Mouse (Mus musculus) CH12.LX (cell line): Measurements from ENCODE around the gene Psmc3ip. TPM values are rescaled to one million over a fixed set of nuclear protein-coding genes. Genes with fewer than 3 reads are reported as not detected.

ENCODE experiments used
- DNase-seq: peaks from one replicate; pipeline ENCODE4 v3.0.0-alpha.2; 2013; ENCODE audit errors: extremely low read depth
- H3K27ac ChIP-seq: 2 replicates; pipeline ENCODE4 v1.5.1; 2012; ENCODE audit warnings: low read depth, mild to moderate bottlenecking, control low read depth, moderate library complexity; ENCODE audit not compliant: insufficient read depth
- H3K27me3 ChIP-seq: replicated peaks from 2 replicates; pipeline ENCODE3; 2012; ENCODE audit warnings: inconsistent platforms
- H3K36me3 ChIP-seq, 2 experiments: replicated peaks in 1 of 2; 2 replicates each; pipeline versions ENCODE3 to v1.6.1; 2012; ENCODE audit warnings: inconsistent platforms in 1 of 2, low read length in 1 of 2, mild to moderate bottlenecking in 1 of 2, mixed read lengths in 1 of 2, moderate library complexity in 1 of 2; ENCODE audit not compliant: control insufficient read depth in 1 of 2, insufficient read depth in 1 of 2
- H3K4me1 ChIP-seq, 2 experiments: 2 replicates each; pipeline ENCODE4 v1.6.1; 2012; ENCODE audit warnings: inconsistent platforms in 1 of 2, moderate library complexity in 1 of 2; ENCODE audit not compliant: insufficient read depth in 2 of 2, control insufficient read depth in 1 of 2
- H3K4me2 ChIP-seq: 2 replicates; pipeline ENCODE4 v1.6.1; 2012; ENCODE audit warnings: low read depth, mild to moderate bottlenecking, control low read depth; ENCODE audit not compliant: poor library complexity, insufficient read depth, severe bottlenecking
- H3K4me3 ChIP-seq, 3 experiments: fragments of 150-350 bp in 1 of 3; sonication (generic) in 1 of 3; replicated peaks in 1 of 3; 2 replicates each; pipeline versions ENCODE3 to v1.5.1; 2011 to 2012; ENCODE audit warnings: low read depth in 2 of 3, low read length in 2 of 3, mild to moderate bottlenecking in 2 of 3, moderate library complexity in 2 of 3, control low read depth in 1 of 3, improper control_type of control experiment in 1 of 3, inconsistent platforms in 1 of 3, mixed read lengths in 1 of 3; ENCODE audit not compliant: poor library complexity in 1 of 3
- H3K79me2 ChIP-seq: replicated peaks from 2 replicates; pipeline ENCODE4 v1.6.1; 2012; ENCODE audit warnings: mild to moderate bottlenecking, moderate library complexity; ENCODE audit not compliant: control insufficient read depth, poor library complexity, insufficient read depth, severe bottlenecking; ENCODE audit errors: extremely low read depth
- H3K9ac ChIP-seq: 2 replicates; pipeline ENCODE4 v1.6.1; 2012; ENCODE audit warnings: low read depth, mild to moderate bottlenecking, control low read depth, moderate library complexity; ENCODE audit not compliant: insufficient read depth
- H3K9me3 ChIP-seq: replicated peaks from 2 replicates; pipeline ENCODE3; 2012; ENCODE audit warnings: low read length, inconsistent platforms, mixed read lengths
- BHLHE40 ChIP-seq: IDR thresholded peaks from 2 replicates; pipeline ENCODE4 v1.6.1; 2011; ENCODE audit warnings: mild to moderate bottlenecking, low read depth, low read length, improper control_type of control experiment
- CHD2 ChIP-seq: IDR thresholded peaks from 2 replicates; pipeline ENCODE4 v1.6.1; 2011; ENCODE audit warnings: low read length, improper control_type of control experiment
- E2F4 ChIP-seq: IDR thresholded peaks from 2 replicates; pipeline ENCODE4 v1.6.1; 2011; ENCODE audit warnings: low read depth, low read length, improper control_type of control experiment; ENCODE audit not compliant: insufficient replicate concordance
- GABPA ChIP-seq: IDR thresholded peaks from 2 replicates; pipeline ENCODE4 v1.6.1; 2012; ENCODE audit warnings: low read depth, low read length, improper control_type of control experiment, inconsistent platforms; ENCODE audit not compliant: insufficient replicate concordance
- JUND ChIP-seq: conservative IDR thresholded peaks from 2 replicates; pipeline ENCODE4 v1.6.1; 2011; ENCODE audit warnings: low read depth, low read length, improper control_type of control experiment
- MAFK ChIP-seq: IDR thresholded peaks from 2 replicates; pipeline ENCODE4 v1.6.1; 2011; ENCODE audit warnings: low read length, improper control_type of control experiment; ENCODE audit not compliant: insufficient replicate concordance
- MAZ ChIP-seq: IDR thresholded peaks from 2 replicates; pipeline ENCODE4 v1.6.1; 2012; ENCODE audit warnings: low read depth, mild to moderate bottlenecking, inconsistent platforms, low read length, improper control_type of control experiment, moderate library complexity
- MXI1 ChIP-seq: IDR thresholded peaks from 2 replicates; pipeline ENCODE4 v1.6.1; 2011; ENCODE audit warnings: mild to moderate bottlenecking, low read depth, low read length, improper control_type of control experiment
- MYC ChIP-seq: IDR thresholded peaks from 2 replicates; pipeline ENCODE4 v1.6.1; 2011; ENCODE audit warnings: low read depth, mild to moderate bottlenecking, improper control_type of control experiment, low read length
- NELFE ChIP-seq: IDR thresholded peaks from 2 replicates; pipeline ENCODE4 v1.6.1; 2011; ENCODE audit warnings: low read depth, low read length, improper control_type of control experiment
- NRF1 ChIP-seq: IDR thresholded peaks from 2 replicates; pipeline ENCODE4 v1.6.1; 2014; ENCODE audit warnings: low read depth, mild to moderate bottlenecking, inconsistent platforms, low read length, improper control_type of control experiment, moderate library complexity
- POLR2A ChIP-seq: IDR thresholded peaks from 2 replicates; pipeline ENCODE4 v1.6.1; 2011; ENCODE audit warnings: low read depth, mild to moderate bottlenecking, improper control_type of control experiment, low read length
- RCOR1 ChIP-seq: conservative IDR thresholded peaks from 2 replicates; pipeline ENCODE4 v1.6.1; 2012; ENCODE audit warnings: low read depth, mild to moderate bottlenecking, inconsistent platforms, low read length, improper control_type of control experiment
- SIN3A ChIP-seq: IDR thresholded peaks from 2 replicates; pipeline ENCODE4 v1.6.1; 2012; ENCODE audit warnings: low read length, improper control_type of control experiment, inconsistent platforms
- USF1 ChIP-seq: IDR thresholded peaks from 2 replicates; pipeline ENCODE4 v1.6.1; 2014; ENCODE audit warnings: low read depth, mild to moderate bottlenecking, inconsistent platforms, low read length, improper control_type of control experiment
- ZKSCAN1 ChIP-seq: IDR thresholded peaks from 2 replicates; pipeline ENCODE4 v1.6.1; 2012; ENCODE audit warnings: low read depth, inconsistent platforms, low read length, improper control_type of control experiment, borderline replicate concordance
- ZMIZ1 ChIP-seq: IDR thresholded peaks from 2 replicates; pipeline ENCODE4 v1.6.1; 2012; ENCODE audit warnings: low read depth, mild to moderate bottlenecking, inconsistent platforms, low read length, improper control_type of control experiment
- ZNF384 ChIP-seq: IDR thresholded peaks from 2 replicates; pipeline ENCODE4 v1.6.1; 2012; ENCODE audit warnings: low read depth, low read length, improper control_type of control experiment, inconsistent platforms
- dilution Hi-C: fragments of 300-500 bp; cut with MboI; formaldehyde crosslinking; loops from 2 replicates; pipeline ENCODE4 v1.14.3; 2020; ENCODE audit warnings: low sequenced_read_pairs; ENCODE audit not compliant: extremely low pct_unique_long_range_greater_than_20kb, extremely low pct_ligation_motif_present
- in situ Hi-C: fragments of 300-500 bp; cut with MboI; formaldehyde crosslinking; loops from 3 replicates; pipeline ENCODE4 v1.14.3; 2019; ENCODE audit warnings: low sequenced_read_pairs, low pct_ligation_motif_present, low pct_unique_long_range_greater_than_20kb, mixed read lengths
- polyA plus RNA-seq: library from polyadenylated mRNA; unstranded; fragments of >175 nt; gene quantifications from 2 replicates; pipeline ENCODE4 v1.2.1, GENCODE M21; 2012; ENCODE audit warnings: low read depth; ENCODE audit not compliant: insufficient read length
- total RNA-seq, 2 experiments: library from RNA; depleted of rRNA; stranded (reverse); fragments of 300-350 nt in 1 of 2; fragments of >200 nt in 1 of 2; gene quantifications; 2 replicates each; pipeline ENCODE4 v1.2.3; 2012 to 2014

Gene Psmc3ip
- total and polyA plus RNA-seq, 3 experiments: 63.7 to 89.9 (median 85.9) TPM

GRCm38 (mm10) chr11:101138536-101139181 is 43.4 kb upstream of the Psmc3ip start:
- H3K36me3 ChIP-seq: no peaks in the 10 kb centered on the region
- H3K4me2 ChIP-seq: no peak overlapping the region
- H3K27me3 ChIP-seq: no peaks in the 10 kb centered on the region
- no peaks in the 10 kb centered on the region for H3K79me2 ChIP-seq
- H3K9ac ChIP-seq: no peak overlapping the region
- in situ Hi-C loops: loop anchor here (5.0 kb wide), 1 partner anchor 34 kb away; the partner anchor contains the start of genes Cntnap1 and Plekhh3
- DNase-seq: no peak
- peaks cover 5 to 19% of the 10 kb centered on the region in 2 experiments; a peak in 3 of 4 replicates for H3K4me1 ChIP-seq
- no peak for TF ChIP-seq USF1
- TF ChIP-seq NRF1: no peak
- no peak for TF ChIP-seq BHLHE40
- no peak for TF ChIP-seq GABPA
- no peak for TF ChIP-seq MAZ
- TF ChIP-seq JUND: no peak
- no peak for TF ChIP-seq RCOR1
- no peak for TF ChIP-seq E2F4
- TF ChIP-seq MYC: no peak
- TF ChIP-seq ZNF384: no peak
- TF ChIP-seq ZKSCAN1: no peak
- TF ChIP-seq CHD2: no peak
- TF ChIP-seq SIN3A: no peak
- no peak for TF ChIP-seq POLR2A
- TF ChIP-seq NELFE: no peak
- dilution Hi-C loops: no loop called here
- no peak overlapping the region for H3K4me3 ChIP-seq
- no peak overlapping the region for H3K27ac ChIP-seq
- H3K9me3 ChIP-seq: no peaks in the 10 kb centered on the region

- H3K4me1 ChIP-seq: peaks cover 5 to 15% of the 10 kb centered on the region in 2 experiments; a peak in 3 of 4 replicates
- no peak for DNase-seq
- H3K79me2 ChIP-seq: no peaks in the 10 kb centered on the region
- no peak overlapping the region for H3K27ac ChIP-seq
- no peak overlapping the region for H3K9ac ChIP-seq
- in situ Hi-C loops (loop anchor here (5.0 kb wide), 1 partner anchor 35 kb away; the partner anchor contains the start of genes Cntnap1 and Plekhh3), dilution Hi-C loops (no loop called here)
- no peak for TF ChIP-seq CHD2
- TF ChIP-seq POLR2A: no peak
- TF ChIP-seq MXI1: no peak
- no peak for TF ChIP-seq MAFK
- TF ChIP-seq BHLHE40: no peak
- TF ChIP-seq MAZ: no peak
- no peak for TF ChIP-seq SIN3A
- no peak for TF ChIP-seq ZMIZ1
- no peak for TF ChIP-seq RCOR1
- TF ChIP-seq ZNF384: no peak
- no peaks in the 10 kb centered on the region for H3K27me3 ChIP-seq
- no peak overlapping the region for H3K4me2 ChIP-seq
- H3K36me3 ChIP-seq: no peaks in the 10 kb centered on the region
- H3K4me3 ChIP-seq: no peak overlapping the region
- no peaks in the 10 kb centered on the region for H3K9me3 ChIP-seq
Measured at GRCm38 (mm10) chr11:101137000-101137399, 41.8 kb upstream of the Psmc3ip start.
